Mouse (Mus musculus) stomach, adult 2 months (tissue): ENCODE measurements around the gene Vmn1r42. TPM values are rescaled to one million over a fixed set of nuclear protein-coding genes. Genes with fewer than 3 reads are reported as not detected.

Experiments
- polyA plus RNA-seq: library from polyadenylated mRNA; depleted of rRNA; stranded (reverse); fragments of >200 nt; gene quantifications from 2 replicates; pipeline ENCODE4 v1.2.3, GENCODE M21; 2012; rRNA removed

Vmn1r42 gene
- polyA plus RNA-seq = not detected in 2 replicates

DNA sequence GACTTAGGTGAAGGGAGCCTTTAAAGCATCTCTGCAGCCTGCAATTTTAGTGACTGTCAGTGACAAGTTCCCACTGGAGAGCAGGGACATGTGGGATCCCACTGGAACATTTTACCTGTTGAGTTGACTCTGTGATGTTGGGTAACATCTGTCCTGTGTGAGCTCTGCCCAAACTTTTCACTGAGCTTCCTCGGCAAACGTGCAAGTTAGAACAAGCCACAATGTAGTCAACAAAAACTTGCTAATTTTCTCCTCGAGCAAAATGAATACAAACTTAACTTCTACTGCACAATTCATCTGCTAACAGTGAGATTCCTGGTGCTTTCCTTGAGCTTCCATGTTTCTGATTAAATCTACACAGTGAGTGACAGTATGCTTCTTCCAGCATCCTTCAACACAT, at the start of gene Vmn1r42, which contains the start of gene Vmn1r43:
Vmn1r42 (minus strand) TSS at position 101 of the 400 bp plus-strand sequence.
Vmn1r43 (minus strand) TSS at position 101 of the 400 bp plus-strand sequence.

DNA sequence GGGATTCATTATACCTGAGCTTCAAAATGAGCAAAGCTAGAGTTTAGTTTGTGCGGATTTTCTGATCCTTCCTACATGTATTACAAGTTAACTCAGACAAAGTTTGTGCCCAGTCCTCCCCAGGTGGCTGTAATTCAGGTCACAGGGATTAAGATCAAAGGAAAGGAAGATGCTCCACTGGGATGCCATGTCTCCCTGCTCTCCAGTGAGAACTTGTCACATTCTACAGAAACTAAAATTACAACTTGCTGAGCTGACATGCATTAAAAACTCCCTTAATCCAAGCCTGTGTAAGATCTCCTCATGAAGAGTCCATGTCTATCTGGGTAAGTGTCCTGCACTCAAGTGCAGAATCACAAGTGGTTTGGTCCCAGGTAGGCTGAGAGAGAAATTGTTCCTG, 7.1 kb upstream of the Vmn1r42 start, which contains the start of gene Vmn1r44:
Vmn1r44 (plus strand) TSS at position 301 of the 400 bp plus-strand sequence.

Other genes starting within 250 kb of the Vmn1r42 start
- gene Txnrd3, start 232.4 kb downstream of the Vmn1r42 start, polyA plus RNA-seq = 3.7 and 4.7 TPM in 2 replicates
- not detected in 2 replicates for gene Vmn1r40, start 168.9 kb downstream of the Vmn1r42 start, polyA plus RNA-seq
- not detected in 2 replicates for gene Vmn1r41, start 135.6 kb downstream of the Vmn1r42 start, polyA plus RNA-seq
- not detected in 2 replicates for gene Vmn1r43, start within 50 bp of the Vmn1r42 start, polyA plus RNA-seq
- not detected in 2 replicates for gene Vmn1r44, start 7.2 kb upstream of the Vmn1r42 start, polyA plus RNA-seq
- gene Vmn1r45, start 64.2 kb upstream of the Vmn1r42 start, polyA plus RNA-seq = not detected in 2 replicates
- not detected in 2 replicates for gene Vmn1r46, start 92.9 kb upstream of the Vmn1r42 start, polyA plus RNA-seq
- not detected in 2 replicates for gene Vmn1r47, start 139.7 kb upstream of the Vmn1r42 start, polyA plus RNA-seq
- gene Vmn1r48, start 160.4 kb upstream of the Vmn1r42 start, polyA plus RNA-seq = not detected in 2 replicates
- gene Vmn1r49, start 202.1 kb upstream of the Vmn1r42 start, polyA plus RNA-seq = not detected in 2 replicates
- not detected in 2 replicates for gene Vmn1r50, start 225.0 kb upstream of the Vmn1r42 start, polyA plus RNA-seq
- not detected in 2 replicates for gene Vmn1r51, start 246.2 kb upstream of the Vmn1r42 start, polyA plus RNA-seq